Mouse (Mus musculus): ENCODE measurements around the gene Taok2. TPM values are rescaled to one million over a fixed set of nuclear protein-coding genes. Genes with fewer than 3 reads are reported as not detected.

The Taok2 gene
- polyA plus RNA-seq (2015; fragmentation: Nextera tagmentation; extraction: Ambion mirVana): 40.1 and 43.3 TPM in 2 replicates

DNA sequence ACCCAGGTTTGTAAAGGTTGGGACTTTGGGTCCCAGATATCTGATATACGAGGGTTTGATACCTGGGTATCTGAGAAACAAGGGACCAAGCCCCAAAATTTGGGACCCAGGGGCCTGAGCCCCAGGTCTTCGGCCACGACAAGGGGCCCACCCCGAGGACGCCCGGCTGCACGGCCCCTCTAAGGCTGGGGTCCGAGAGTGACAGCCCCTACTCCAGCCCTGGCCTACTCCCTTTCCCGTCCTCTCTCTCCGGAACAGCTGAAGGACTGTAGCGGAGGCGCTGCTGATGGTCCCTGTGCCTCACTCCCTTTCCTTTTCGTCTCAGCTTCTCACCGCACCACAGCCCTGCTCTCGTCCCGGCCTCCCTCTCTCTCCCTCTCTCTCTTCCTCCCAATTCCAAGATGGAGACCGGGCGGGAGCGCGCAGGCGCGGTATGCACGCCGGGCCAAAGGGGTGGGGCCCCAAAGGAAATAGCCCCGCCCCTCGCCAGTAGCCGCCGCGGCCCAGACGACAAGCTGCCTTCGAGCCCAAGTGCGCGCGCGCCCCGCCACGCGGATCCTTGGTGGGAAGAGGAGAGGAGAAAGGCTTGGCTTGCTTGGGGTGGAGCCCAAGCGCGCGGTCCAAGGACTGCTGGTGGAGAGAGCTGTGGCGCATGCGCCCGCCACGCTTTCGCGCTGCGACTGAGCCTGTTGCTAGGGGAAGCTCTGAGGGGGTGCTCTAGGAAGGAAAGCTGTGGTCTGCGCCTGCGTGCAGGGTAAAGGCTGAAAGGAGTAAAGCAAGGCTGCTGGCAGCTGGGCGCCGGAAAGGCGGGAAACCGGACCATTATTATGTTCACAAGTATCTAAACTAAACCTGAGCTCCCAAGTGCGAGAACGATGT, at the start of gene Taok2:
Gene Taok2 (minus strand): TSS at position 418 of the 879 bp plus-strand sequence.
- H3K9ac ChIP-seq (ENCODE audit: low read length): peak within 1 kb of the TSS; percentile 92
- H3K4me3 ChIP-seq (replicated peaks; ENCODE audit: low read length): peak within 1 kb of the TSS; percentile 88
- under 1% methylated on average over 56 of the region's 56 CpGs for WGBS
- no peaks in the 10 kb centered on the region for H3K9me3 ChIP-seq (replicated peaks; ENCODE audit: control insufficient read depth, low read length)
- peak within 1 kb of the TSS; percentile 94 for H3K27ac ChIP-seq (ENCODE audit: low read length)
- H3K4me2 ChIP-seq (ENCODE audit: low read depth, low read length): peak within 1 kb of the TSS; percentile 95
- peaks cover 21% of the 10 kb centered on the region for H3K4me1 ChIP-seq (ENCODE audit: control insufficient read depth, insufficient read depth, low read length)
- no peaks in the 10 kb centered on the region; the same call in 1 of the 2 replicates for H3K36me3 ChIP-seq (ENCODE audit: control insufficient read depth, insufficient read depth, low read length)
- no peaks in the 10 kb centered on the region for H3K27me3 ChIP-seq (ENCODE audit: control insufficient read depth, insufficient read depth, low read length)
- peak; percentile 99 for ATAC-seq (ENCODE audit: insufficient read depth, low FRiP score)

DNA sequence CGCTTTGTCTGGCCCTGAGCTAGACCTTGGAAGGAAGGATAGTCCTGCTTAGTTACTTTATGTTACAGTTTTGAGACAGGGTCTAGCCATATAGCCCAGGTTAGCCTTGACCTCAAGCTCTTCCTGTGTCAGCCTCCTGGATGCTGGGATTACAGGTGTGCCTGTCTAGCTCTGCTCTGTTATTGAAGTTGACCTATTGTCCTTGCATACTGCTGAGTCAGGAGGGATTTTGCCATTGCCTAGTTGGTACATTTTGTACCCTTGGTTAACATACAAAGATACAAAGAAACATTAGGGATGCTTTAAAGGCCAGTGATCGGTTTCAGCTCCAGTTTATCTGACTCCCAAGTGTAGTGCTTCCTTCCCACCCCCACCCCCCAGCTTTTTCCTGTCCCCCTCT, 48.1 kb upstream of the Taok2 start:
- peaks cover 8% of the 10 kb centered on the region; the same call in 1 of the 2 replicates for H3K4me1 ChIP-seq (ENCODE audit: control insufficient read depth, insufficient read depth, low read length)
- H3K9ac ChIP-seq (ENCODE audit: low read length): no peak overlapping the region
- no peak overlapping the region for H3K4me3 ChIP-seq (replicated peaks; ENCODE audit: low read length)
- H3K9me3 ChIP-seq (replicated peaks; ENCODE audit: control insufficient read depth, low read length): no peaks in the 10 kb centered on the region
- no peaks in the 10 kb centered on the region for H3K27me3 ChIP-seq (ENCODE audit: control insufficient read depth, insufficient read depth, low read length)
- H3K36me3 ChIP-seq (ENCODE audit: control insufficient read depth, insufficient read depth, low read length): no peaks in the 10 kb centered on the region
- ATAC-seq (ENCODE audit: insufficient read depth, low FRiP score): no peak
- H3K4me2 ChIP-seq (ENCODE audit: low read depth, low read length): no peak overlapping the region
- H3K27ac ChIP-seq (ENCODE audit: low read length): no peak overlapping the region
- 92% methylated on average over 2 of the region's 2 CpGs for WGBS

DNA sequence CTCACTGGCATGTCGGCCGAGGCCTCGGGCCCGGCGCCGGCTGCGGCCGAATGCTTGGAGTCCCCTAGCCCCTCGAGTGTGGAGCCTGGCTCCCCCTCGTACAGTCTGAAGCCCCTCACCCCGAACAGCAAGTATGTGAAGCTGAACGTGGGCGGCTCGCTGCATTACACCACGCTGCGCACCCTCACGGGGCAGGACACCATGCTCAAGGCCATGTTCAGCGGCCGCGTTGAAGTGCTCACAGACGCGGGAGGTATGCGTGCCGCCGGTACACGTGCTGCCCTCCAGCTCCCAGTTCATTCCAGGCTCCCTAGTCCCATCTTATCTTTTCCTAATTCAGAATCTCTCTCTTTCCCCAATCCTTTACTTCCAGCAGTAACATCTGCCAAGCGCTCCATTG, 44.5 kb upstream of the Taok2 start:
- ATAC-seq (ENCODE audit: insufficient read depth, low FRiP score): no peak
- Histone ChIP-seq H3K27me3 (ENCODE audit: control insufficient read depth, insufficient read depth, low read length) (no peaks in the 10 kb centered on the region), H3K4me3 (replicated peaks; ENCODE audit: low read length) (peak overlapping the region; percentile 90), H3K4me2 (ENCODE audit: low read depth, low read length) (peak overlapping the region; percentile 72), H3K27ac (ENCODE audit: low read length) (peak overlapping the region; percentile 67), H3K9ac (ENCODE audit: low read length) (peak overlapping the region; percentile 88), H3K9me3 (replicated peaks; ENCODE audit: control insufficient read depth, low read length) (no peaks in the 10 kb centered on the region), H3K36me3 (ENCODE audit: control insufficient read depth, insufficient read depth, low read length) (no peaks in the 10 kb centered on the region), H3K4me1 (ENCODE audit: control insufficient read depth, insufficient read depth, low read length) (peaks cover 8% of the 10 kb centered on the region; the same call in 1 of the 2 replicates)
- WGBS: 0% methylated on average over 26 of the region's 27 CpGs

DNA sequence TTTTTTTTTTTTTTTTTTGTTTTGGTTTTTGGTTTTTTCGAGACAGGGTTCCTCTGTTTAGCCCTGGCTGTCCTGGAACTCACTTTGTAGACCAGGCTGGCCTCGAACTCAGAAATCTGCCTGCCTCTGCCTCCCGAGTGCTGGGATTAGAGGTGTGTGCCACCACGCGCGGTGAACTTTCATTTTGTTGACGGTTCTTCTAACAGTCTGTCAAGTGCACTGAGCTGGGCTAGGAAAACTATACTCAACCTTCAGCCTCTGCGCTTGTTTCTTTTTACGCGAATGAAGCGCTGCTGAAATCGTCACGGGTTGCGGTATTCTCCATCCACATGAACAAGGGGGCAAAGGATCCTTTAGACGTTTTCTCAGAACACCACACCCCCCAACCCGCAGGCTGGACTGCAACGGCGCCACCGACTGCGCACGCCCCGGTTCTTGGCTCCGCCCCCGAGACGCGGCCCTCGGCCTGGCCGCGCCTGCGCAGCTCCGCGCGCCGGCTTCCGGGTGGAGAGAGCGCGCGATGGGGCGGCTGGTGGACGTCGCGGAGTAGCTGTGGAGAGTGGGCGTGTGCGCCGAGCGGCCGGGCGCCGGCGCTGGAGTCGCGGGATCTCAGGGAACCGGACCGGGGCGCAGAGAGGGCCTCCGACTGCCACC, 44.0 kb upstream of the Taok2 start, which contains the start of gene Kctd13:
Gene Kctd13 (plus strand): TSS at position 496 of the 654 bp plus-strand sequence.
- WGBS: 2% methylated on average over 56 of the region's 56 CpGs
- Histone ChIP-seq H3K9ac (ENCODE audit: low read length) (peak within 1 kb of the TSS; percentile 88), H3K36me3 (ENCODE audit: control insufficient read depth, insufficient read depth, low read length) (no peaks in the 10 kb centered on the region), H3K4me1 (ENCODE audit: control insufficient read depth, insufficient read depth, low read length) (peaks cover 8% of the 10 kb centered on the region; the same call in 1 of the 2 replicates), H3K27ac (ENCODE audit: low read length) (peak within 1 kb of the TSS; percentile 67), H3K27me3 (ENCODE audit: control insufficient read depth, insufficient read depth, low read length) (no peaks in the 10 kb centered on the region), H3K4me2 (ENCODE audit: low read depth, low read length) (peak within 1 kb of the TSS; percentile 72), H3K4me3 (replicated peaks; ENCODE audit: low read length) (peak within 1 kb of the TSS; percentile 90), H3K9me3 (replicated peaks; ENCODE audit: control insufficient read depth, low read length) (no peaks in the 10 kb centered on the region)
- peak; percentile 96 for ATAC-seq (ENCODE audit: insufficient read depth, low FRiP score)

DNA sequence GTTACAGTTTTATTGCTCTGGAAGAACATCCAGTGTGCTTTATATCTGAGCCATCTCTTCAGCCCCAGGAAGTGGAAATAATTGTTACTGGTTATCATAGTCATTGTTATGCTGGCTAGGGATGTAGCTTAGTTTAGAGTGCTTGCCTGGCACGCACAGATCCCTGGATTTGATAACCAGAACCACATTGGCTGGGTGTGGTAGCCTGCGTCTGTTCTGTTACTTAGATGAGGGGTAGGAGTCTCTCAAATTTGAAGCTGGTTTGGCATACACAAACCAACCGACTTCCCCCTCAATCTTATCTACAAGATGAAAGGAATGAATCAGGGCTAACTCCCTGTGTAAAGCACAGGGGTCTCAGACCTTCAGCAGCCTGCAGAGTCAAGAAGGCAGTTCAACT, 41.8 kb upstream of the Taok2 start:
- H3K9ac ChIP-seq (ENCODE audit: low read length): no peak overlapping the region
- H3K4me1 ChIP-seq (ENCODE audit: control insufficient read depth, insufficient read depth, low read length): peaks cover 20% of the 10 kb centered on the region
- no peak overlapping the region for H3K4me3 ChIP-seq (replicated peaks; ENCODE audit: low read length)
- no peak for ATAC-seq (ENCODE audit: insufficient read depth, low FRiP score)
- H3K27ac ChIP-seq (ENCODE audit: low read length): no peak overlapping the region
- H3K4me2 ChIP-seq (ENCODE audit: low read depth, low read length): no peak overlapping the region
- no peaks in the 10 kb centered on the region for H3K9me3 ChIP-seq (replicated peaks; ENCODE audit: control insufficient read depth, low read length)
- no peaks in the 10 kb centered on the region for H3K27me3 ChIP-seq (ENCODE audit: control insufficient read depth, insufficient read depth, low read length)
- 15% methylated on average over 3 of the region's 3 CpGs for WGBS
- H3K36me3 ChIP-seq (ENCODE audit: control insufficient read depth, insufficient read depth, low read length): no peaks in the 10 kb centered on the region

DNA sequence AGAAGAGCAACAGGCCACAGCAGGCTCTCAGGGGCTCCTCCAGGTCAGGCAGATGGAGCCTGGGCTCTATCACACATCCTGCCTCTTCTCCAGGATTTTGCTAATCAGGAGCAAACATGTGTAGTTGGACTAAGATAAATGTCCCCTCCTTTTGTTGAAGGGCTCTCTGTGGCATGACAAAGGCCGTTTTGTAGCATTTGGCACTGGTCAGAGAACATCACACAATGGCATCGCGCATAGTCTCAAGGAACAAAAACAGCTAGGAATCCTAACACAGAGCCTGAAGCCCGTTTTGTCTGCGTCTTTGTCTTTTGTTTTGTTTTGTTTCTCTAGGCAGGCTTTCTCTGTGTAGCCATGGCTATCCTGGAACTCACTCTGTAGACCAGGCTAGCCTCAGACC, 39.5 kb upstream of the Taok2 start:
- H3K4me3 ChIP-seq (replicated peaks; ENCODE audit: low read length): no peak overlapping the region
- H3K27ac ChIP-seq (ENCODE audit: low read length): no peak overlapping the region
- no peak overlapping the region for H3K9ac ChIP-seq (ENCODE audit: low read length)
- no peak overlapping the region for H3K4me2 ChIP-seq (ENCODE audit: low read depth, low read length)
- no peaks in the 10 kb centered on the region for H3K9me3 ChIP-seq (replicated peaks; ENCODE audit: control insufficient read depth, low read length)
- H3K36me3 ChIP-seq (ENCODE audit: control insufficient read depth, insufficient read depth, low read length): no peaks in the 10 kb centered on the region
- 69% methylated on average over 5 of the region's 5 CpGs for WGBS
- no peaks in the 10 kb centered on the region for H3K27me3 ChIP-seq (ENCODE audit: control insufficient read depth, insufficient read depth, low read length)
- peaks cover 14% of the 10 kb centered on the region for H3K4me1 ChIP-seq (ENCODE audit: control insufficient read depth, insufficient read depth, low read length)
- no peak for ATAC-seq (ENCODE audit: insufficient read depth, low FRiP score)

DNA sequence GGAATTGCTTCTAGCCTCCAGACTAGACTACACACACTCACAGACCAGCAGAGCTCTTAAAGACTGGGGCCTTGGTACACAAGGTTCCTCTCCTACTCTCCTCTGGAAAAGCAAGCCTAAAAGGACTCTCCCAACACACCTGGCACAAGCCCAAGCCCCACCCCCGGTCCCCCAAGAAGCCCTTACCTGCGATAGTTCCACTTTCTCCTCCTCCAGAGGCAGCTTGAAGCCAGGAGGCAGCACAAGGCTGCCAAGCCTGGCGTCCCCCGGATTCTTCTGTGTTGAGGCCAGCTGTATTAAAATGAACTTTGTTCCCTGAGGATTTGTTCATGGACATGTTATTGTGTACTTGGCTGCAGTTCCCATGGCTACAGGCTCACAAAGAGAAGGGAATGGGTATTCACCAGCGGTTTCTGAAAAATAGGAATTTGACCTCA, 38.1 kb upstream of the Taok2 start, which contains the start of gene Tmem219:
Gene Tmem219 (minus strand): TSS at position 294 of the 437 bp plus-strand sequence.
- 25% methylated on average over 5 of the region's 5 CpGs for WGBS

DNA sequence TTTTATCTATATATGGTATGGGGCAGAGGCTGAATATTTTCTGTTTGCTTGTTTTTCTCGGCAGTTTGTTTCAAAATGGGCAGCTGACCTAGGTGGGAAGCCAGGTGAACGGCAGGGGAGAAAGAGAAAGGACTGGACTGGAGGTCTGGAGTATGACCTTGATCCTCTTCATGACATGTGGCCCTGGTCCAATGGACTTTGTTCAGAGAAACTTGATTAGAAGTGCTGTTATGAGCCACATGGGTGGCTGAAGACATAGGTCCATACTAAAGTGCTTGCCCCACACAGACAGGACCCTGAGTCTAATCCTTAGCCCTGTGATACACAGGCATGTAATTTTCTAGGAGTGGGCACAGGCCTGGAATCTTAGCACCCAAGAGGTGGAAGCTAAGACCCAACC, 37.1 kb upstream of the Taok2 start:
- H3K4me1 ChIP-seq (ENCODE audit: control insufficient read depth, insufficient read depth, low read length): peaks cover 11% of the 10 kb centered on the region
- no peak overlapping the region for H3K4me3 ChIP-seq (replicated peaks; ENCODE audit: low read length)
- no peaks in the 10 kb centered on the region for H3K36me3 ChIP-seq (ENCODE audit: control insufficient read depth, insufficient read depth, low read length)
- WGBS: 72% methylated on average over 2 of the region's 2 CpGs
- no peaks in the 10 kb centered on the region for H3K9me3 ChIP-seq (replicated peaks; ENCODE audit: control insufficient read depth, low read length)
- no peak for ATAC-seq (ENCODE audit: insufficient read depth, low FRiP score)
- H3K27me3 ChIP-seq (ENCODE audit: control insufficient read depth, insufficient read depth, low read length): no peaks in the 10 kb centered on the region
- no peak overlapping the region for H3K4me2 ChIP-seq (ENCODE audit: low read depth, low read length)
- no peak overlapping the region for H3K9ac ChIP-seq (ENCODE audit: low read length)
- H3K27ac ChIP-seq (ENCODE audit: low read length): no peak overlapping the region

More for the DNA sequence above, 38.1 kb upstream of the Taok2 start, which contains the start of gene Tmem219:
- Histone ChIP-seq H3K9ac (ENCODE audit: low read length) (peak within 1 kb of the TSS; percentile 31), H3K27me3 (ENCODE audit: control insufficient read depth, insufficient read depth, low read length) (no peaks in the 10 kb centered on the region), H3K9me3 (replicated peaks; ENCODE audit: control insufficient read depth, low read length) (no peaks in the 10 kb centered on the region), H3K4me1 (ENCODE audit: control insufficient read depth, insufficient read depth, low read length) (peaks cover 11% of the 10 kb centered on the region), H3K36me3 (ENCODE audit: control insufficient read depth, insufficient read depth, low read length) (no peaks in the 10 kb centered on the region), H3K4me3 (replicated peaks; ENCODE audit: low read length) (no peak within 1 kb of the TSS), H3K27ac (ENCODE audit: low read length) (peak within 1 kb of the TSS; percentile 60), H3K4me2 (ENCODE audit: low read depth, low read length) (peak within 1 kb of the TSS; percentile 3; the same call in 1 of the 2 replicates)
- ATAC-seq (ENCODE audit: insufficient read depth, low FRiP score): peak; percentile 84

DNA sequence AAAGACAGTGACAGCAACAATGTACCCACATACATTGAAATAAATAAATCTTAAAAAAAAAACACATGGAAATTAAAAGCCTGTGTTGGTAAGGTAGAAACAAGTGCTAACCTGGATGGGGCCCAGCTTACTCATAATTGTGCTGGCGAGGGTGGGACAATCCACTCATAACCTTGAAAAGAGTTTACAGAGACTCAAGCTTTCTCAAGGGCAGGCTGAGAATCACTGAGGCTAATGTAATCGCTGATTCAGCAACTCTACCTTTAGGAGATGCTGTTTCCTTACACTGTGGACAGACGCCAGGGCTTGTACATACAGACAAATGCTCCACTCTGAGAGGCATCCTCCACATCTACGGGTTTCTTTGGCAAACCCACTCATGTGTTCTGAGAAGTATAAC, 35.5 kb upstream of the Taok2 start:
- H3K9ac ChIP-seq (ENCODE audit: low read length): no peak overlapping the region
- 67% methylated on average over 4 of the region's 4 CpGs for WGBS
- no peak for ATAC-seq (ENCODE audit: insufficient read depth, low FRiP score)
- no peaks in the 10 kb centered on the region for H3K27me3 ChIP-seq (ENCODE audit: control insufficient read depth, insufficient read depth, low read length)
- no peak overlapping the region for H3K27ac ChIP-seq (ENCODE audit: low read length)
- H3K36me3 ChIP-seq (ENCODE audit: control insufficient read depth, insufficient read depth, low read length): no peaks in the 10 kb centered on the region
- no peak overlapping the region for H3K4me3 ChIP-seq (replicated peaks; ENCODE audit: low read length)
- no peaks in the 10 kb centered on the region for H3K9me3 ChIP-seq (replicated peaks; ENCODE audit: control insufficient read depth, low read length)
- peaks cover 11% of the 10 kb centered on the region for H3K4me1 ChIP-seq (ENCODE audit: control insufficient read depth, insufficient read depth, low read length)
- H3K4me2 ChIP-seq (ENCODE audit: low read depth, low read length): no peak overlapping the region

Measured in stomach, embryonic 16.5 days (tissue).